Mouse (Mus musculus) G1E (cell line): ENCODE measurements around the gene Wdr61.

Experiments
- CTCF ChIP-seq: IDR thresholded peaks from 2 replicates; pipeline ENCODE4 v1.5.1; 2012; ENCODE audit warnings: low read depth, low read length, inconsistent platforms, mixed read lengths
- GATA1 ChIP-seq: IDR thresholded peaks from 2 replicates; pipeline ENCODE4 v1.6.1; 2012; ENCODE audit warnings: borderline replicate concordance, low read length, inconsistent platforms, mixed read lengths
- GATA2 ChIP-seq: IDR thresholded peaks from 2 replicates; pipeline ENCODE4 v1.6.1; 2012; ENCODE audit warnings: low read depth, low read length, inconsistent platforms, borderline replicate concordance
- POLR2AphosphoS5 ChIP-seq: IDR thresholded peaks from 2 replicates; pipeline ENCODE4 v1.6.1; 2012; ENCODE audit warnings: low read depth, low read length, inconsistent platforms; ENCODE audit not compliant: insufficient replicate concordance
- TAL1 ChIP-seq: conservative IDR thresholded peaks from 2 replicates; pipeline ENCODE4 v1.6.1; 2012; ENCODE audit warnings: low read depth, low read length, inconsistent platforms, mixed read lengths

GRCm38 (mm10) chr9:54668455-54668854 is 65.9 kb downstream of the Wdr61 start:
- TF ChIP-seq CTCF (no peak), TAL1 (no peak), GATA1 (no peak), POLR2AphosphoS5 (no peak), GATA2 (no peak)
